Mouse (Mus musculus): ENCODE measurements around the gene Efcab5. TPM values are rescaled to one million over a fixed set of nuclear protein-coding genes. Genes with fewer than 3 reads are reported as not detected.
A peak's percentile ranks its signal among the peaks of the same experiment; 100 is the strongest.

The Efcab5 gene
- polyA plus RNA-seq, 1 experiment from 2014 or later, result 0.22 TPM

DNA sequence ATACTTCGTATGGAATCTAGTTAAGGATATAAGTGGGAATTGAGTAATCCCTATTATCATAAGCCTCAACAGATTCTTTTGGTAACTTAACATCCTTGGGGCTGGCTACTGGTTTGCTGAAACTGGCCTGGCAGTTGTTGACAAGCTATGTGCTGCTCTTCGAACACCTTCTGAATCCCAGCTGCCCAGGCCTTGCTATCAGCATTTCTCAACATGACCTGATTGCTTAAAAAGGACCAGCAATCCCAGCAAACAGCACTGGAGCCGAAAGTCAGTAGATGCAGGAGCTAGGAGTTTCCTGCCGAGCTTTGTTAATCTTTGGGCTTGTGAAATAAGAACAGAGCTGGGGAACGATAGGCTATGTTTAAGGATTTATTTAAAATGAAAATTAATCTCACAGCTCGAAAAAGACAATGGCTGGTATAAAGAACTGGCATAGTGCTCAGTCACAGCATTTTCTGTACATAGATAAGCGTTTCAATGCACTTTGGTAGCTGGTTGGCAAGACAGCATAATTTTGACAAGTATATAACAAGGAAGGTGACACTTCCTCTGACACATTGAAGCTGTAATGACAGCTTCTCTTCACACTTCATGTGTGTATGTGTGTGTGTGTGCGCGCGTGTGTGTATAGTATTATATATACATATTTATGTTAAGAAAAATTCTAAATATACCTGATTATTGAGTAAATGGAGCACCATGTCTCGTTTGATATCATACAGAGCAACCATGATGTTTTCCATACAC is 6.8 kb upstream of the Efcab5 start:
- no peak overlapping the region for H3K4me3 ChIP-seq
- H3K4me1 ChIP-seq (replicated peaks), result peaks cover 21% of the 10 kb centered on the region
- H3K27me3 ChIP-seq (ENCODE audit: insufficient read depth, poor library complexity, severe bottlenecking), result no peaks in the 10 kb centered on the region
- 84% methylated on average over 11 of the region's 11 CpGs for WGBS
- H3K27ac ChIP-seq, result no peak overlapping the region
- no peaks in the 10 kb centered on the region for H3K9me3 ChIP-seq
- no peak for DNase-seq (ENCODE audit: low spot score)
- no peaks in the 10 kb centered on the region for H3K36me3 ChIP-seq

DNA sequence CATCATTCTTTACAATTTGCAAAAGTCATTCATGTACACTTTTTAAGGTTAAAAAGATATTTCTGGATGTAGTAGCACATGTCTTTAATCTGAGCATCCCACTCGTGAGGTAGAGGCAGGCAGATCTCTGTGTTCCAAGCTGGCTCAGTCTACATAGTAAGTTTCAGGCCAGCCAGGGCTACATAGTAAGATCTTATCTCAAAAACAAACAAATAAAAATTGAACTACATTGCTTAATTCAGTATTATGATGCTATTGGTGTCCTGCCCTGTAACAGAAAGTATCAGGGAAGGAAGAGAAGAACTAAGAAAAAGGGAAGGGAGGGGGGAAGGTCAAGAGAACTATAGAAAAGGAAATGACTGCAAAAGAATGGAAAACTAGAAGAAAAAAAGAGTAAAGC is 6.0 kb upstream of the Efcab5 start:
- H3K27ac ChIP-seq, result no peak overlapping the region
- no peaks in the 10 kb centered on the region for H3K27me3 ChIP-seq (ENCODE audit: insufficient read depth, poor library complexity, severe bottlenecking)
- peaks cover 20% of the 10 kb centered on the region for H3K4me1 ChIP-seq (replicated peaks)
- H3K4me3 ChIP-seq, result no peak overlapping the region
- no peaks in the 10 kb centered on the region for H3K9me3 ChIP-seq
- 86% methylated on average over 1 of the region's 1 CpGs for WGBS
- DNase-seq (ENCODE audit: low spot score), result no peak
- H3K36me3 ChIP-seq, result no peaks in the 10 kb centered on the region

DNA sequence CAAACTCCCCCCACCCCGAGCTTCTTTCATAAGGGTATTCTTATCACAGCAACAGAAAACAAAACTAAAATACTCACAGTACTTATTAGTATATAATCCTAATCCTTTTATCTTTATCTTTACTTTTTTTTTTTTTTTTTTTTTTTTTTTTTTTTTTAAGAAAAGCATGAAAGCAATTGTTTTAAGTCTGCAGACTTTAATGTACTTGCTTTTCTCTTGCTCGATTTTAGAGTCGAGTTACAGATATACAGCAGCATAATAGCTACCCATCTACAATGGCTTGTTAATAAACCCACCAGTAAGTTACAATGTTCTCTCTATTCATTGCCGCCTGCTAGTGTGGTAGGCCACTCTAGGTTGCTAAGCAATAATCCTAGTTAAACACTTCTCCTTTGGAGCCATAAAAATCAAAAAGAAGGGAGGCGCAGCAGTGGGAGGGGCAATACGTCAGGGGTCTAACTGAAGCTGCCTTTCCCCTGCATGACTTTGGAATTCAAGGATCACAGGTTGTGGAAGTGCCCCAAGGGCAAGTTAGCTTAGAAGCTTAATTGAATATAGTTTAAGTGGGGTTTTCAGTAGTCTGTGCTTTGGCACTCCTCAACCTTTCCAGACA is 5.3 kb upstream of the Efcab5 start:
- Histone ChIP-seq H3K4me1 (replicated peaks) (peaks cover 17% of the 10 kb centered on the region), H3K4me3 (no peak overlapping the region), H3K27ac (no peak overlapping the region), H3K27me3 (ENCODE audit: insufficient read depth, poor library complexity, severe bottlenecking) (no peaks in the 10 kb centered on the region), H3K9me3 (no peaks in the 10 kb centered on the region), H3K36me3 (no peaks in the 10 kb centered on the region)
- WGBS, result 49% methylated on average over 6 of the region's 6 CpGs
- peak; percentile 23 for DNase-seq (ENCODE audit: low spot score)

DNA sequence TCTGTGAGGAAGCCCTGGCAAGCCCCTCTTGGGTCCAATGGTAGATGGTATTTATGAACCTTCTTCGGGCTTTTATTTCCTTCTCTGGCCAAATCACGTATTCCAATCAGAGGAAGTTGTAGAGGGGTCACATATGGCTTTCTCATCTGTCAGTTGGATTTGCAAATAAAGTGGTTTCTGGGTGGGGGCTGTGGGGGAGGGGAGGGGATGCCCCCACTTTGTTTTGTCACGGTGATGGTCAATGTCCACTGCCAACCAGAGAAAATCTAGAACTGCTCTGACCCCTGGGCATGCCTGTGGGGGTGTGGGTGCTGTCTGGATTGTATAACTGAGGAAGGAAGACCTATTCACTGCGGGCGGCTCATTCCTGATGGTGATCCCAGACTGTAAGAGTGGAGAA is 4.6 kb upstream of the Efcab5 start:
- Histone ChIP-seq H3K27me3 (ENCODE audit: insufficient read depth, poor library complexity, severe bottlenecking) (no peaks in the 10 kb centered on the region), H3K36me3 (no peaks in the 10 kb centered on the region), H3K9me3 (no peaks in the 10 kb centered on the region), H3K4me3 (no peak overlapping the region), H3K4me1 (replicated peaks) (peaks cover 17% of the 10 kb centered on the region), H3K27ac (no peak overlapping the region)
- 77% methylated on average over 5 of the region's 5 CpGs for WGBS
- DNase-seq (ENCODE audit: low spot score), result peak; percentile 6

DNA sequence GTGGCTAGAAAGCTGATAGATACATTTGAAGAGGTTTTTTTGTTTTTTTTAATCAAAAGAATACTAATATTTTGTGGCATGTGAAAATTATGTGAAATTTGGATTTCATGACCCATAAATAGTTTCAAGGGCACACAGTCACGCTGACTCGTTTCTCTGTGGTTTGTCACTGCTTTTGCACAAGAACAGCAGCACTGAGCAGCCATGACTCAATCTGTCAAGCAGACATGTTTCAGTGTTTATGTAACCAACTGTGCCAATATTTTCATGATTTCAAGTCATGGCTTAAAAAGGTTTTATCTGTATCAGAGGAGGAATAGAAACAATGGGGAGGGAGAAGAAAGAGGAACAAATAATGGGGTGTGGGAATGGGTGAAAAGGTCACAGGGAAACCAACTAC is 3.8 kb downstream of the Efcab5 start:
- 80% methylated on average over 2 of the region's 2 CpGs for WGBS
- no peak overlapping the region for H3K27ac ChIP-seq
- H3K36me3 ChIP-seq, result no peaks in the 10 kb centered on the region
- no peaks in the 10 kb centered on the region for H3K27me3 ChIP-seq (ENCODE audit: insufficient read depth, poor library complexity, severe bottlenecking)
- H3K4me3 ChIP-seq, result no peak overlapping the region
- no peaks in the 10 kb centered on the region for H3K4me1 ChIP-seq (replicated peaks)
- H3K9me3 ChIP-seq, result no peaks in the 10 kb centered on the region
- DNase-seq (ENCODE audit: low spot score), result no peak

DNA sequence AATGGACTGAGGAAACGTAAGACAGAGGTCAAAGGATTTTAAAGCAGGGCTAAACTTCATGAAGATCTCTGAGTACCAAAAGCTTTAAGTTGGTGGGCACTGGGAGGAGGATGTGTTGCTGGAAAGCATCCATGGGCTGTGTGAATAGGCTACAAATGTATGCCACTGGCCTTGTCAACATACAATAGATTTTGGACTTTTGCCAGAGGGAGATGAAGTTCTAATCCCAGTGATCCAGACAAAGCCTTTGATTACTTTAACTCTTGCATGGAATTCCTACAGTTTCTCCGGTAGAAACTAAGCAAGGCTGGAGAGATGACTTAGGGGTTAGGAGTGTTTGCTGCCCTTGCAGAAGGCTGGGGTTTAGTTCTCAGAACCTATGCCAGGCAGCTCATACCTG is 6.2 kb downstream of the Efcab5 start:
- Histone ChIP-seq H3K27me3 (ENCODE audit: insufficient read depth, poor library complexity, severe bottlenecking) (no peaks in the 10 kb centered on the region), H3K4me3 (no peak overlapping the region), H3K4me1 (replicated peaks) (no peaks in the 10 kb centered on the region), H3K9me3 (no peaks in the 10 kb centered on the region), H3K27ac (no peak overlapping the region), H3K36me3 (no peaks in the 10 kb centered on the region)
- WGBS, result 74% methylated on average over 2 of the region's 2 CpGs
- no peak for DNase-seq (ENCODE audit: low spot score)

DNA sequence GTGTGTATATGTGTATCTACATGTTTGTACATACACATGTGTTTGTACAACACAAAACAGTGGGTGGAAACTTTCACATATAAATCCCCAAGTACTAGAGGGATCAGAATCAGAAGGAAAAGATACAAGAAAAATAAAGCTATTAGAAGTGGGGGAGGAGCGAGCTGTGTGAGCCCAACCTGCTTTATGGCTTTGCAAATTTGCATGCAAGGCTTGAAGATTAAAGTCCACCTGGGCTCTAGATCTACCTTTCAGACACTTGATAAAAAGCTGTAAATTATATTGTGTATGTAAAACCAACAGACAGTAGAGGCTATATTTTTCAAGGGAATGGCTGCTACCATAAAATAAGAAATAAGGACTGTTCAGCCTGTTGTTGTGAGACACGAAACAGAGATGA is 6.7 kb downstream of the Efcab5 start:
- H3K36me3 ChIP-seq, result no peaks in the 10 kb centered on the region
- H3K4me1 ChIP-seq (replicated peaks), result no peaks in the 10 kb centered on the region
- no peak overlapping the region for H3K27ac ChIP-seq
- H3K4me3 ChIP-seq, result no peak overlapping the region
- no peak for DNase-seq (ENCODE audit: low spot score)
- no peaks in the 10 kb centered on the region for H3K27me3 ChIP-seq (ENCODE audit: insufficient read depth, poor library complexity, severe bottlenecking)
- H3K9me3 ChIP-seq, result no peaks in the 10 kb centered on the region
- 86% methylated on average over 2 of the region's 2 CpGs for WGBS

DNA sequence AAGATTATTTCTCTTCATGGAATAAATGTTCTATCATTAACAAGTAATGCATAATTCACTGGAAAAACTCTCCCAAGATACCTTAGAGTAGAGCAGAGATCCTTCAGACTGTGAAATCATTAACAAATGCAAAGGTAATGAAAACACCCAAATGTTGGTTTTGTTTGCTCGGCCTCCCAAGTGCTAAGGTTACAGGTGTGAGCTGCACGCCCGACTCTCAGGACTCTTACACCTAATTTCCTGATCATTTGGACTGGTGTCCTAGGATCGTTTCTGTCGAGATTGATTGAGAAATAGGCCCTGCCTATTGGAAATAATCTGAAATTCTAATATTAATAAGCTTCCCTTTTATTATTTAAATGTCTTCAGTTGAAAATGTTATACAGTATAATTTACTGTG is 7.2 kb downstream of the Efcab5 start:
- Histone ChIP-seq H3K27me3 (ENCODE audit: insufficient read depth, poor library complexity, severe bottlenecking) (no peaks in the 10 kb centered on the region), H3K4me3 (no peak overlapping the region), H3K9me3 (no peaks in the 10 kb centered on the region), H3K36me3 (no peaks in the 10 kb centered on the region), H3K4me1 (replicated peaks) (no peaks in the 10 kb centered on the region), H3K27ac (no peak overlapping the region)
- no peak for DNase-seq (ENCODE audit: low spot score)
- WGBS, result 80% methylated on average over 5 of the region's 5 CpGs

DNA sequence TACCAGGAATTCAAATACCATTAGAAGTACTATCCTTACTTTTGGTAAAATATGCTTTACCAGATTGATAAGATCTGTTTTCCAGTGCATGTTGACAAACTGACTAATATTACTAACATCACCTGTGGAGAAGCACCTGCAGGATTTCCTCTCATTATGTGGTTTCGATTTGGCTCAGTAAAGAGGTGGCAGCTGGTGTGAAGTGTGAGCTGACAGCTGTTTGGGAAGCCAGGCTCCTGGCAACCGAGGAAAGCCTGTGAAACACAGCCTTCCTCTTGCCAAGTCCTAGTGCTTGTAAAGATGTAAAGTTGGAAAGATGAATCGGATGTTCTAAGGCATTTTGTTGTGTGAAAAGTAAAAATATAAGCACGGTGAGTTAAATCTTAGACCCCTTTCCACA is 7.9 kb downstream of the Efcab5 start:
- no peak for DNase-seq (ENCODE audit: low spot score)
- no peaks in the 10 kb centered on the region for H3K27me3 ChIP-seq (ENCODE audit: insufficient read depth, poor library complexity, severe bottlenecking)
- H3K27ac ChIP-seq, result no peak overlapping the region
- no peaks in the 10 kb centered on the region for H3K9me3 ChIP-seq
- no peaks in the 10 kb centered on the region for H3K4me1 ChIP-seq (replicated peaks)
- 77% methylated on average over 4 of the region's 4 CpGs for WGBS
- no peak overlapping the region for H3K4me3 ChIP-seq
- no peaks in the 10 kb centered on the region for H3K36me3 ChIP-seq

DNA sequence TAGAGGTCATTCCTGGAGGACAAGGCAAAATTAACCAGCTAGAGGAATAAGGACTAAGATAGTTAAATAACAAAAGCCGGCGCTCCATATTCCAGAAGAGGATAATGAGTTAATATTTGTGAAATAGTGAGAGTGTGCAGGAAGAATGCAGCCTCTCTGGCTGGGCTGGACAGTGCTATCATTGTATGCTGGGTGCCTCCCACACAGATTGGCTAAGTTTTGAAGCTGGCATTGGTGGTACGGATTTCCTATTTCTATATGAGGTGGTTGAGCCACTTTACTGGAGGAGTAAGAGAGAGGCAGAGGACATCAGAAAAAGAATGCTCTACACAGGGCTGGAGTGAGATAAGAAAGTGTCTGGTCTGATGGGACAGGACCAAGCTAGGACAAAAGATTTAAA is 9.0 kb downstream of the Efcab5 start:
- no peaks in the 10 kb centered on the region for H3K4me1 ChIP-seq (replicated peaks)
- H3K9me3 ChIP-seq, result no peaks in the 10 kb centered on the region
- no peaks in the 10 kb centered on the region for H3K36me3 ChIP-seq
- no peak for DNase-seq (ENCODE audit: low spot score)
- no peak overlapping the region for H3K27ac ChIP-seq
- no peak overlapping the region for H3K4me3 ChIP-seq
- 84% methylated on average over 3 of the region's 3 CpGs for WGBS
- no peaks in the 10 kb centered on the region for H3K27me3 ChIP-seq (ENCODE audit: insufficient read depth, poor library complexity, severe bottlenecking)

DNA sequence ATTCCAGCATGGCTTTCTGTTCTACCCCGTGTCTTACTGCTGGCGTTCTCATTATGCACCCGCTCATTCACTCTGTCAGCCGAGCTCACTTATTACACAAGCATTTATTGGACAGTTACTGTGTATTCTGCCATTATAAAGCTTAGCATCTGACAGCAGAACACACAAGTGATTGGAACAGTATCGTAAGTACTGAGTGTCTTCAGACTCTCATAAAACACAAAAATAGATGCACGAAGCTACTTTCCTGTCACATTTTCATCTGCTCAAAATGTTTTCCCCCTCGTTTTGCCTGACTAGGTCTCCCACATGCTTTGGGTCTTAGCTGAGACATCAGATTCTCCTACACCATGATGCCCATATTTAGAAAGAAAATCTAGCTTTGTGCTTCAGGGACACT is 14.2 kb downstream of the Efcab5 start:
- Histone ChIP-seq H3K36me3 (no peaks in the 10 kb centered on the region), H3K4me1 (replicated peaks) (peaks cover 10% of the 10 kb centered on the region), H3K27ac (no peak overlapping the region), H3K9me3 (no peaks in the 10 kb centered on the region), H3K27me3 (ENCODE audit: insufficient read depth, poor library complexity, severe bottlenecking) (no peaks in the 10 kb centered on the region), H3K4me3 (no peak overlapping the region)
- 74% methylated on average over 7 of the region's 7 CpGs for WGBS
- DNase-seq (ENCODE audit: low spot score), result no peak

DNA sequence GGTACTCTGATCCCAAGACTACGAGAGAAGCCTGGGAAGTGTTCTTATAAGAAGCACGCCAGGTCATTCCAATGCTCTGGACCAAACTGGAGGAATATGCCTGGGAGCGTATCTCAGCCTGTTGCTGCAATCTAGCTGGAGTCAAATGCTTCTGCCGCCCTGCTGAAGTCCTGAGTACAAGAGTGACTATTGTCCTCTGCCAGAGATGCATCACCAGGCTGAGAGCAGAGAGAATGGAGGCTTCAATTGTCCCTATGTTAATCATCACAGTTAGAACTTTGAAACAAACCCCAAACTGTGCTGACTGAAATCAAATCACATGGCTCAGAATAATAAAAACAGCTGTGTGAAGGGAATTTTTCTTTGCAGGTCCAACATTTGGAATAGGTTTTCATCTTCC is 15.0 kb downstream of the Efcab5 start:
- Histone ChIP-seq H3K27ac (no peak overlapping the region), H3K36me3 (no peaks in the 10 kb centered on the region), H3K4me3 (no peak overlapping the region), H3K9me3 (no peaks in the 10 kb centered on the region), H3K4me1 (replicated peaks) (peaks cover 10% of the 10 kb centered on the region), H3K27me3 (ENCODE audit: insufficient read depth, poor library complexity, severe bottlenecking) (no peaks in the 10 kb centered on the region)
- DNase-seq (ENCODE audit: low spot score), result peak; percentile 4
- WGBS, result 49% methylated on average over 4 of the region's 4 CpGs

DNA sequence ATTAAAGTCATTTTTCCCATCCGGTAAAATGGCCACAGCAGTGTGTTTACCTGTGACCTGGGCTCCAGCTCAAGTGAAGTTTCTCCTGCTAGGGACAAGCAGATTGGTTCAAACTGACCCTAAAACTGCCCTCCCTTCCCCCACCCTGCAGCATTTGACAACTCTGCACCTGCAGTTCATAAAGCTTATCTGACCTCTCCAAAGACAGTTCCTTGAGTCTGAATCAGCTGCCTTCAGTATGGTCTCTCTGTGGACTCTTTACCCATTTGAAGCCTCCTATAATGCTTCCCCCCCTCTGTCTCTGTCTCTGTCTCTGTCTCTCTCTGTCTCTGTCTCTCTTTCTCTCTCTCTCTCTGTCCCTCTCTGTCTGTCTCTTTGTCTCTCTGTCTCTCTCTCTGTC is 28.0 kb downstream of the Efcab5 start:
- Histone ChIP-seq H3K36me3 (no peaks in the 10 kb centered on the region), H3K4me1 (replicated peaks) (no peaks in the 10 kb centered on the region), H3K9me3 (no peaks in the 10 kb centered on the region), H3K27ac (no peak overlapping the region), H3K27me3 (ENCODE audit: insufficient read depth, poor library complexity, severe bottlenecking) (no peaks in the 10 kb centered on the region), H3K4me3 (no peak overlapping the region)
- DNase-seq (ENCODE audit: low spot score), result no peak
- WGBS, result 87% methylated on average over 1 of the region's 1 CpGs

DNA sequence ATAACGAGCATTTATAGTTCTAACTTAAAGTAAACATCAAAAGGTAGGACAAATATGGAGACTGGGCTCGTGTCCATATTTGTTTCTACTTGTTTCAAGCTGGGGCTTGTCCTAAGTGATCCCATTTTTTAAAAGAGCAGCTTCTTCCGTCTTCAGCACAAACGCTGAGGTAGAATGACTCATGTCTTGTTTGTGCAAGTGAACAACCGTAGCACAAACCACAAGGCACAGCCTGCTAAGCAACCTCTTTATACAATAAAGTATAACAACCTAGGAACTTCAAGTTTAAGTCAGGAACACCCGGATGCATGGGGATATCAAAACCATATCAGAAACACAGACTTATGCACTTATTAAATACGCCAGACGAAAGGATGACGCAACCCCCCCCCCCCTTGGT is 28.4 kb downstream of the Efcab5 start:
- WGBS, result 91% methylated on average over 9 of the region's 9 CpGs
- Histone ChIP-seq H3K36me3 (no peaks in the 10 kb centered on the region), H3K4me3 (no peak overlapping the region), H3K27ac (no peak overlapping the region), H3K27me3 (ENCODE audit: insufficient read depth, poor library complexity, severe bottlenecking) (no peaks in the 10 kb centered on the region), H3K4me1 (replicated peaks) (no peaks in the 10 kb centered on the region), H3K9me3 (no peaks in the 10 kb centered on the region)
- no peak for DNase-seq (ENCODE audit: low spot score)

Data from hindbrain, embryonic 10.5 days (tissue).